Mouse (Mus musculus): ENCODE results near the gene Gm20538.

GRCm38 (mm10) chr19:44567763-44568162 is 15.1 kb upstream of the Gm20538 start:
- no peak for TF ChIP-seq CTCF (IDR thresholded peaks at IDR 0.05; ENCODE audit: extremely low read depth, insufficient read depth, low read length)
- TF ChIP-seq POLR2A (IDR thresholded peaks at IDR 0.05; ENCODE audit: extremely low read depth, insufficient read depth, low read length): no peak
